Mouse (Mus musculus) lung, embryonic 16.5 days (tissue): ENCODE measurements around the gene Iqsec1. TPM values are rescaled to one million over a fixed set of nuclear protein-coding genes. Genes with fewer than 3 reads are reported as not detected.
A peak's percentile ranks its signal among the peaks of the same experiment; 100 is the strongest.

ENCODE experiments used
- ATAC-seq: fragments of 200-750 bp; cut with Nextera tagmentation; 2 replicates; pipeline ENCODE4 v1.8.0; 2017; ENCODE audit warnings: low read depth, mild to moderate bottlenecking, moderate library complexity
- H3K27ac ChIP-seq: fragments of 300-500 bp; sonication (generic); 2 replicates; pipeline ENCODE4 v1.5.1; 2014; ENCODE audit warnings: mild to moderate bottlenecking, control low read depth, low read length
- H3K27me3 ChIP-seq: fragments of 300-500 bp; sonication (generic); 2 replicates; pipeline ENCODE4 v1.6.1; 2014; ENCODE audit warnings: low read depth, low read length, mixed read lengths; ENCODE audit not compliant: control insufficient read depth, insufficient read depth
- H3K36me3 ChIP-seq: fragments of 300-500 bp; sonication (generic); 2 replicates; pipeline ENCODE4 v1.6.1; 2014; ENCODE audit warnings: low read length; ENCODE audit not compliant: control insufficient read depth, insufficient read depth
- H3K4me1 ChIP-seq: fragments of 300-500 bp; sonication (generic); replicated peaks from 2 replicates; pipeline ENCODE4 v1.6.1; 2014; ENCODE audit warnings: low read length, mixed read lengths; ENCODE audit not compliant: control insufficient read depth, insufficient read depth
- H3K4me2 ChIP-seq: fragments of 300-500 bp; sonication (generic); 2 replicates; pipeline ENCODE4 v1.6.1; 2014; ENCODE audit warnings: low read depth, low read length, control low read depth
- H3K4me3 ChIP-seq: fragments of 300-500 bp; sonication (generic); 2 replicates; pipeline ENCODE4 v1.5.1; 2014; ENCODE audit warnings: mild to moderate bottlenecking, low read length, control low read depth
- H3K9ac ChIP-seq: fragments of 300-500 bp; sonication (generic); 2 replicates; pipeline ENCODE4 v1.6.1; 2014; ENCODE audit warnings: low read length, control low read depth
- H3K9me3 ChIP-seq: fragments of 300-500 bp; sonication (generic); 2 replicates; pipeline ENCODE4 v1.6.1; 2016; ENCODE audit warnings: low read length; ENCODE audit not compliant: control insufficient read depth
- WGBS: fragments of 180-500 bp; shearing (Covaris S2); extraction: QIAGEN DNeasy Blood & Tissue Kit; methylation state at CpG from one replicate; pipeline ENCODE4 v1.1.7; 2014; 5-methylcytosine and 5-hydroxymethylcytosine counted together
- polyA plus RNA-seq: library from polyadenylated mRNA; unstranded; fragments of >200 nt; fragmentation: Nextera tagmentation; extraction: Ambion mirVana; gene quantifications from 2 replicates; pipeline ENCODE4 v1.2.1, GENCODE M21; 2015

Iqsec1 gene
- polyA plus RNA-seq, 1 experiment from 2014 or later: 11.7 TPM

DNA sequence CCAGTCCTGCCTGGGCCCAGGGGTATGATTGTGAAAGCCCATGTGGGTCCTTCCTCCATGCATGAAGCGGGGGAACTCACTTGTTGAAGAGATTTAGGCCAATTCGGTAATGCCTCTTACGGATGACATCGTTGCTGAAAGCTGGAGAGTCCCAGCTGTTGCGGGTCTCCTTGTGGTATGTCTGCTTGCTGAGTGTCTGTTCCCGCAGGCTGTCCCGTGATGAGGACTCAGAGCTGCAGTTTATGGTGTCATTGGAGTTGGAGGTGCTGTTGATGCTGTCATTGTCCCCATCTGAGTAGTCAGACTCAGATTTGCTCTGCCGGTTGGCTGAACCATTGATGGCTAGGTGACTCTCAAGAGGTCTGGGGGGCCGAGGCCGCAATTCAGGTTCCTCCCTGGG, 299.0 kb downstream of the Iqsec1 start:
- Histone ChIP-seq H3K9me3 (no peaks in the 10 kb centered on the region), H3K27me3 (no peaks in the 10 kb centered on the region), H3K27ac (no peak overlapping the region), H3K4me2 (no peak overlapping the region), H3K9ac (no peak overlapping the region), H3K4me1 (no peaks in the 10 kb centered on the region), H3K4me3 (no peak overlapping the region), H3K36me3 (peaks cover 34% of the 10 kb centered on the region)
- ATAC-seq: no peak
- WGBS: 70% methylated on average over 10 of the region's 10 CpGs

DNA sequence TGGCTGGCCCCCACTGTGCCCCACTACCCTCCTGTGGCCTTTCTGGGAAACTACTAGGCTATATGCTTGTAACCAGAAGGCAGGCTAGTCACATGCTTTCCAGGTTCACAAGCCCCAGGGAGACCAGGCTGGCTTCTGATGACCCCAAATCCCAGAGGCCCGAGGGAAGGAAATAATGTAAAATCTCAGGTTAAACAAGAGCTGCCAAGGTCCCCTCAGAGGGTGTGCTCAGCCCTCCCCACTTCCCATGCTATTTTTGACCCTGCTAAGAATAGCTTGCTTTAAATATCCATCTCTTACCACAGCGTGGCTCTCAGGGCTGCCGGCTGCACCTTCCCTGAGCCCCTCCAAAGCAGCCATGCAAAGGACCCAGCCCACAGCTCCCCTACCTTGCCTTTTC, 299.7 kb downstream of the Iqsec1 start:
- no peak overlapping the region for H3K27ac ChIP-seq
- no peaks in the 10 kb centered on the region for H3K4me1 ChIP-seq
- no peaks in the 10 kb centered on the region for H3K9me3 ChIP-seq
- H3K9ac ChIP-seq: no peak overlapping the region
- H3K36me3 ChIP-seq: peaks cover 28% of the 10 kb centered on the region
- H3K27me3 ChIP-seq: no peaks in the 10 kb centered on the region
- no peak overlapping the region for H3K4me3 ChIP-seq
- WGBS: 59% methylated on average over 3 of the region's 3 CpGs
- H3K4me2 ChIP-seq: no peak overlapping the region
- peak; percentile 25; the same call in 1 of the 2 replicates for ATAC-seq

DNA sequence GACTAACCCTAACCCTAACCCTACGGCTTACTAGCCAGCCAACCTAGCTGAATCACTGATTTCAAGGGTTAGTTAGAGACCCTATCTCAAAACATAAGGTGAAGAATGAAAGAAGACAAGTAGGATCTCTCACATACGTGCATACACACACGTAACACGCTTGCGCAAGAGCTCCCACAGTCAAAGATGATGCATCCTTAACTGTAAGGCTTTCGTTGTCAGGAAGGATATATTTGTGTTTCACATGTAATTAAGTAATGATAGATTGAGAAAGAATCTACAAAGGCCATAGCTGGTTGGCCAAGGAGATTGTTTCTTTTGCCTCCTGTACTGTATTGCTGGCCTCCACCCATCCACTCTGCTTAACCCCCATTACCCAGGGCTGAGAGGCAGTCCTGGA, 300.5 kb downstream of the Iqsec1 start:
- 92% methylated on average over 6 of the region's 6 CpGs for WGBS
- H3K27ac ChIP-seq: no peak overlapping the region
- ATAC-seq: no peak
- H3K9me3 ChIP-seq: no peaks in the 10 kb centered on the region
- H3K36me3 ChIP-seq: peaks cover 26% of the 10 kb centered on the region
- H3K27me3 ChIP-seq: no peaks in the 10 kb centered on the region
- no peak overlapping the region for H3K9ac ChIP-seq
- H3K4me3 ChIP-seq: no peak overlapping the region
- no peak overlapping the region for H3K4me2 ChIP-seq
- no peaks in the 10 kb centered on the region for H3K4me1 ChIP-seq

DNA sequence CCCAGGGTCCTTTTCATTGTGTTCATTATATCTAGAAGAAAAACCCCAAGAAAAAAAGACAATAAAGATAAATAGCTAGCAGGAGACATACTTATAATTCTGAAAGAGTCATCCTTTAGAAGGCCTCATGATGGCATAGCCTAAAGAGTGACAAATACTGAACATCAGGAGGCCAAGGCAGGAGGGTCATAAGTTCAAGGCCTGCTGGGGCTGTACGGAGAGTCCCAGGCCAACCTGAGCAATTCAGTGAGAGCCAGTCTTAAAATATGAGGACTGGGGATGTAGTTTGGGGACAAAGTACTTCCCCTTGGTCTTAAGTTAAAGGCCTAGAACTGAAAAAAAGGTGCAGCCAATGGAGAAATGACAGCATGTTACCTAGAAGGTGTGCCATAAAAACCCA, 301.7 kb downstream of the Iqsec1 start:
- no peak overlapping the region for H3K4me3 ChIP-seq
- no peaks in the 10 kb centered on the region for H3K9me3 ChIP-seq
- WGBS: 78% methylated on average over 1 of the region's 1 CpGs
- no peaks in the 10 kb centered on the region; the same call in none of the 2 replicates for H3K4me1 ChIP-seq
- no peak overlapping the region for H3K4me2 ChIP-seq
- H3K27ac ChIP-seq: no peak overlapping the region
- ATAC-seq: no peak
- H3K27me3 ChIP-seq: no peaks in the 10 kb centered on the region
- peaks cover 21% of the 10 kb centered on the region for H3K36me3 ChIP-seq
- H3K9ac ChIP-seq: no peak overlapping the region

DNA sequence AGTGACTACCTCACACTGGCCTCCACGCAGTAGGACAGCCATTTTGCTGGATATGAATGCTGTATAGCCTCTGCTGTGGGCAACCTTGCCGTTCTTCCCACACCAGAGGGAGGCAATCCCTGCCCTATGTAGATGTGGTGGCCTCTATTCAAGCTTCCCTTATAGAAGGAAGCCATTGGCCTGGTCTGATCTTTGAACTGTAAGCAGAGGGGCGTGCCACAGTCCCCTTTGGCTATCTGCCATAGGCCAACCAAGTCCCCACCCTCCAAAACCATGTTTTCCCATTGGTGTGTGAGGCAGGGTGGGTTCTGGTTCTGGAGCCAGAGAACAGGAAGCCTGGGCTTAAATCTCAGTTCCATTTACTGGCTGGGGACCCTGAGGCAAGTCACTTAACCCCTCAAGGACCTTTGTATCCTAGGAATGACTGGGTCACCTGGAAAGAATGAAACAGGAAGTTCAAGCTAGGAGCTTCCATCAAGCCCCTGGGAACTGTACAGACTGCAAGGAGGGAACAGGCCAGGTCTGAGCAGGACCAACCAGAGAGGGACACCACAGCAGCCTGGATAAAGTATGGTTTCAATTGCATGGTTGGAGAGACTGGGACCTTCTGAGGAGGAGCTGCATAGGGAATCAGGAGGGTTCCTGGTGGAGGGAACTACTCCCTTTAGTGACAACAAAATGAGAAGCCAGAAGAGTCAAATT, 304.5 kb downstream of the Iqsec1 start:
- Histone ChIP-seq H3K27ac (no peak overlapping the region), H3K4me3 (no peak overlapping the region), H3K9me3 (no peaks in the 10 kb centered on the region), H3K36me3 (peaks cover 15% of the 10 kb centered on the region; the same call in 1 of the 2 replicates), H3K27me3 (no peaks in the 10 kb centered on the region), H3K9ac (no peak overlapping the region), H3K4me2 (no peak overlapping the region), H3K4me1 (peaks cover 3% of the 10 kb centered on the region)
- no peak for ATAC-seq
- 80% methylated on average over 3 of the region's 3 CpGs for WGBS

DNA sequence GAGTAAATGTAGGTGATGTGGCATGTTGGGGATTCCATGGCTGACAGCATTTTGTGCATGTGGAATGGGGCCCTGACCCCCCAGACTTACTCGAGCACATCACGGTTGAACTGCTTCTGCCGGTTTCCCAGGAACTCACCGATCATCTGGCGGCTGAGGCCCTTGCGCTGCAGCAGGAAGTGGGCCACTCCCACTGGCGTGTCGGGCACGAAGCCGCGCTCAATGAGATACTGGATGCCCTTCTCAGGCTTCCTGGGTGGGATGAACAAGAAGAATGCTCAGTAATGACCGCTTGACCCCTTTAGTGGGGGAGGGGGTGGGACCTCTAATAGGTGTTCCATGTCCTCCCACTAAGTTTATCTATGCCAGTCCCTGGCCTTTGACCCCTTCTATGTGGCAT, 308.1 kb downstream of the Iqsec1 start:
- no peak for ATAC-seq
- H3K27ac ChIP-seq: no peak overlapping the region
- WGBS: 80% methylated on average over 12 of the region's 12 CpGs
- H3K36me3 ChIP-seq: peaks cover 36% of the 10 kb centered on the region
- H3K4me1 ChIP-seq: peaks cover 3% of the 10 kb centered on the region
- no peak overlapping the region for H3K9ac ChIP-seq
- no peak overlapping the region for H3K4me3 ChIP-seq
- no peak overlapping the region for H3K4me2 ChIP-seq
- no peaks in the 10 kb centered on the region for H3K27me3 ChIP-seq
- H3K9me3 ChIP-seq: no peaks in the 10 kb centered on the region

DNA sequence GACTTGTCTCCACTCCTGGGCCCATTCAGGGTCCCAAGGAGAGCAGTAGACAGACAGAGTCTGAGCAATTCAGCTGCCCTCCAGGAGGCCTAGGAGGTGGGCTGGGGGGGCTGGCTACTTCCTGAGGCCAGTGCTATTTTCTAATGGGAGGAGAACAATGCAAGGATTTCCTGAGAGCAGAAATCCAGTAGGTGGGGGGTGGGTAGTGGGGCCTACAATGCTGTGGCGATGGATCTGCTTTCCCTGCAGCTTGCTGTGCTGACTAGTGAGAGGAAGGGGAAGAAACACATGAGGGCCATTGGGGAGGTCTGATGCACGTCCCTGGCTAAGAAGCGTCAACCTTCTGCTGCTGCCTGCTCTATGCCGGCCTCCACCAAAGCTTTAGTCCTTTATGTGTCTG, 309.7 kb downstream of the Iqsec1 start:
- H3K27me3 ChIP-seq: no peaks in the 10 kb centered on the region
- H3K4me1 ChIP-seq: peaks cover 3% of the 10 kb centered on the region
- no peak overlapping the region for H3K4me2 ChIP-seq
- H3K4me3 ChIP-seq: no peak overlapping the region
- WGBS: 72% methylated on average over 4 of the region's 4 CpGs
- H3K27ac ChIP-seq: peak overlapping the region; percentile 72
- H3K9ac ChIP-seq: no peak overlapping the region
- peak; percentile 78 for ATAC-seq
- H3K9me3 ChIP-seq: no peaks in the 10 kb centered on the region
- H3K36me3 ChIP-seq: peaks cover 46% of the 10 kb centered on the region

DNA sequence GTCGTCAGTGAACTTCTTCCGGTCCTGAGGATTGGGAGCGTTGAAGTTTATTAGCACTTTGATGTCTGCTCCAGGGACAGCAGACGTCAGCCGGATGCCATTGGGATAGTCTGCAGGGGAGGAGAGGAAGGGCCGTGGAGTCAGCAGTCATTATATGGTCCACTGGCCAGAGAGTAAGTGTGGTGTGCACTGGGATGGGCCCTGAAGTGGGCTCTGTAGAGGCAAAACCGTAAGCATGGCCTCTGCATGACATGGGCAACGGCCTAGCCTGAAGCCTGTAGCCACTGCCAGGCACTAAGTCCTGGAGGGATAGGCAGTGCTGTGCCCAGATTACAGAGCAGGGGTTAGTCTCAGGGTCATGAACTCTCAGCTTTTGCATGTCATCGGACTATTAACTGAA, 319.8 kb downstream of the Iqsec1 start:
- no peak overlapping the region for H3K4me2 ChIP-seq
- no peaks in the 10 kb centered on the region for H3K27me3 ChIP-seq
- peaks cover 74% of the 10 kb centered on the region for H3K36me3 ChIP-seq
- no peaks in the 10 kb centered on the region for H3K9me3 ChIP-seq
- no peak overlapping the region for H3K4me3 ChIP-seq
- WGBS: 85% methylated on average over 9 of the region's 9 CpGs
- H3K4me1 ChIP-seq: no peaks in the 10 kb centered on the region
- no peak overlapping the region for H3K27ac ChIP-seq
- no peak for ATAC-seq
- H3K9ac ChIP-seq: no peak overlapping the region

DNA sequence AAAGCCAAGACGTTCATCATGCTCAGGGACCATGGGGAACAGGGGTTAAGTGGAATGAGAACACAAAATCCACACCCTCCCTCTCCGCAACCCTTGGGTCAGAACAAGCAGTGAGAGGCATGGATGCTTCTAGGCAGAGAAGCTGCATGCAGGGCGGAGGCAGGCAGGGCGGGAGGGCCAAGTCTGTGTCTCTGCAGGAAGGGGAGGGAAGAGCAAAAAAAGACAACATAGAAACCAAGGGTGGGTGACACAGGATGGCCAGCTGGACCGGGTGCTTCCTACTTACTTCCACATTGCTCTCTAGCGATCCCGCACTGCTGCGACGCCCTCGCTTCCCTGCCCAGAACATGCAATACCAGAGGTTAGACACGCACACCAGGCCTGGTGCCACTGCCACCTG, 324.7 kb downstream of the Iqsec1 start:
- ATAC-seq: no peak

More for the DNA sequence above, 324.7 kb downstream of the Iqsec1 start:
- peaks cover 11% of the 10 kb centered on the region for H3K4me1 ChIP-seq
- no peak overlapping the region for H3K4me3 ChIP-seq
- 78% methylated on average over 11 of the region's 11 CpGs for WGBS
- peaks cover 34% of the 10 kb centered on the region for H3K36me3 ChIP-seq
- peak overlapping the region; percentile 75 for H3K27ac ChIP-seq
- H3K4me2 ChIP-seq: no peak overlapping the region
- no peaks in the 10 kb centered on the region for H3K9me3 ChIP-seq
- H3K9ac ChIP-seq: no peak overlapping the region
- no peaks in the 10 kb centered on the region for H3K27me3 ChIP-seq
